Mouse (Mus musculus) forebrain, embryonic 11.5 days (tissue): ENCODE measurements around the gene Pgpep1l. TPM values are rescaled to one million over a fixed set of nuclear protein-coding genes. Genes with fewer than 3 reads are reported as not detected.
"Not testable (repeated sequence)": the region's sequence is repeated elsewhere in the genome, so short reads cannot be mapped to it uniquely, and the experiment has no call there.

ENCODE experiments used
- ATAC-seq: fragments of 200-750 bp; cut with Nextera tagmentation; replicated peaks from 2 replicates; pipeline ENCODE4 v1.8.0; 2017; ENCODE audit warnings: moderate TSS enrichment; ENCODE audit not compliant: low FRiP score
- DNase-seq: peaks from one replicate; pipeline ENCODE4 v3.0.0-alpha.2; 2017; ENCODE audit warnings: low spot score
- H3K27ac ChIP-seq: fragments of 300-500 bp; sonication (generic); 2 replicates; pipeline ENCODE4 v1.5.1; 2014; ENCODE audit warnings: low read depth, low read length
- H3K27me3 ChIP-seq: fragments of 300-500 bp; sonication (generic); 2 replicates; pipeline ENCODE4 v1.6.1; 2014; ENCODE audit warnings: mild to moderate bottlenecking, low read length, mixed read lengths; ENCODE audit not compliant: control insufficient read depth, insufficient read depth
- H3K36me3 ChIP-seq: fragments of 300-500 bp; sonication (generic); 2 replicates; pipeline ENCODE4 v1.6.1; 2014; ENCODE audit warnings: mild to moderate bottlenecking, low read length, moderate library complexity, mixed read lengths; ENCODE audit not compliant: control insufficient read depth, insufficient read depth
- H3K4me1 ChIP-seq: fragments of 300-500 bp; sonication (generic); replicated peaks from 2 replicates; pipeline ENCODE4 v1.6.1; 2014; ENCODE audit warnings: low read length, mixed read lengths; ENCODE audit not compliant: control insufficient read depth, insufficient read depth
- H3K4me2 ChIP-seq: fragments of 300-500 bp; sonication (generic); 2 replicates; pipeline ENCODE4 v1.6.1; 2014; ENCODE audit warnings: low read depth, mild to moderate bottlenecking, low read length, moderate library complexity, mixed read lengths; ENCODE audit not compliant: severe bottlenecking
- H3K4me3 ChIP-seq: fragments of 300-500 bp; sonication (generic); 2 replicates; pipeline ENCODE4 v1.5.1; 2014; ENCODE audit warnings: low read depth, low read length
- H3K9ac ChIP-seq: fragments of 300-500 bp; sonication (generic); 2 replicates; pipeline ENCODE4 v1.6.1; 2014; ENCODE audit warnings: low read length
- H3K9me3 ChIP-seq: fragments of 300-500 bp; sonication (generic); 2 replicates; pipeline ENCODE4 v1.6.1; 2016; ENCODE audit warnings: low read length, mixed read lengths; ENCODE audit not compliant: control insufficient read depth
- WGBS: fragments of 180-500 bp; shearing (Covaris S2); extraction: QIAGEN DNeasy Blood & Tissue Kit; methylation state at CpG from one replicate; pipeline ENCODE4 v1.1.7; 2014; 5-methylcytosine and 5-hydroxymethylcytosine counted together
- polyA plus RNA-seq: library from polyadenylated mRNA; unstranded; fragments of >200 nt; fragmentation: Nextera tagmentation; extraction: Ambion mirVana; gene quantifications from 2 replicates; pipeline ENCODE4 v1.2.1, GENCODE M21; 2014

Pgpep1l gene
- polyA plus RNA-seq, 1 experiment from 2014 or later = not detected

DNA sequence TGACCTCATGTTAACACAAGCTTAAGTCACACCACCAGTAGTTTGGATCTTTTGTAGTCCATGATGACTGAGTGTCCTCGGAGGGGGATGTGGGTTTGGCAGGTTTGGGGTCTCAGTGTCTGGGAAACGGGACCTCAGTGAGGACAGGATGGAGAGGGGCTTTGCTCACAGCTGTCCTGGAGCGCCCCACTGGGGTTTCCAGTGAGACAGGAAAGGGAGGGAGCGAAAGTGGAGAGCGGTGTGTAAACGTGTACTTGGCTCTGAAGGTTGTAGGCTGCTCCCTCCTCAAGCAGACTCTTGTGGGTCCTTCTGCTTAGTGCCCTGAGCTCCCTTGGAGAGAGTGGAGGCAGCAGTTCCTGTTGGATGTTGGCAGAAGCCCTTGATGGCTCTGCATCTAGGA is 14.9 kb upstream of the Pgpep1l start:
- DNase-seq (no peak), ATAC-seq (no peak)
- no peak overlapping the region for H3K27ac ChIP-seq
- H3K27me3 ChIP-seq = peaks cover 7% of the 10 kb centered on the region
- H3K9ac ChIP-seq = no peak overlapping the region
- H3K4me1 ChIP-seq = 0 out of 2 replicates have a peak, but pooled peaks cover 3% of the 10 kb centered on the region
- no peak overlapping the region for H3K4me2 ChIP-seq
- WGBS = 80% methylated on average over 6 of the region's 6 CpGs
- no peaks in the 10 kb centered on the region for H3K9me3 ChIP-seq
- H3K4me3 ChIP-seq = no peak overlapping the region
- no peaks in the 10 kb centered on the region for H3K36me3 ChIP-seq

DNA sequence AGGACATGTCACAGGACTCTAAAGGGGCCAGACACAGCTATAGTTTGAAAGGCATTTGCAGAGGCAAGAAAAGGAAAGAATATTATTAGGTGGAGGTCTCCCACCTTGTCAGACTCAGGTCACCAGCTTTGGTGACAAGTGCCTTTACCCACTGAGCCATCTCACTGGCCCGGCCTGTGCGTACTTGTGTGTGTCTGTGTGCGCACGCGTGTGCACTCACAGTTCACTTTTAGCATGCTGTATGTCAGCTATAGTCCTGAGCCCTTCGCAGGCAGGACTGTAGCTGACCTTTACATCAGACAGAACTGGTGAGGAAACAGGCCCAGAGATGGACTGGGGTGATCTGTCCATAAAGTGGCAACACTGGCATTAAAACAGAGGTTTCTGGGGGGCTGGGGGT is 14.4 kb upstream of the Pgpep1l start:
- no peak for ATAC-seq
- no peaks in the 10 kb centered on the region for H3K9me3 ChIP-seq
- no peaks in the 10 kb centered on the region for H3K36me3 ChIP-seq
- H3K27me3 ChIP-seq = peaks cover 7% of the 10 kb centered on the region
- 95% methylated on average over 6 of the region's 6 CpGs for WGBS
- H3K27ac ChIP-seq = no peak overlapping the region
- 0 out of 2 replicates have a peak, but pooled peaks cover 3% of the 10 kb centered on the region for H3K4me1 ChIP-seq
- H3K9ac ChIP-seq = no peak overlapping the region
- H3K4me3 ChIP-seq = no peak overlapping the region
- no peak for DNase-seq
- no peak overlapping the region for H3K4me2 ChIP-seq

DNA sequence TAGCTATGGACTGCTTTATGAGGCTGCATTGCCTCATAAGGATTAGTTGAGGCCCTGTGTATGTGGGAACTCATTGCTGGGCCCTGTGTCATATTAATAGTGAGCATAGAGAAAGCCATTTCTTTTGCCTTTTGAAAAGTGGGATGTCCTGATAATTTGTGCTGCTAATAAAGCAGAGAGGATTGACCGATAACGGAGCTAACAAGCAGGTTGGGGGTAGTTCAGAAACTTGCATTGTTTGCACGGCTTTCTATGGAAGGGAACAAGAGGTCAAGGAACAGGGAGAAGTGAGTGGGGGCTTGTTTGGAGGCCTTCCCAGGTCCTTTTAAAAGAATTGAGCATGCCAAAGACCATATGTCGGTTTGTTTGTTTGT is 13.9 kb upstream of the Pgpep1l start:
- no peak overlapping the region for H3K9ac ChIP-seq
- H3K4me3 ChIP-seq = no peak overlapping the region
- 0 out of 2 replicates have a peak, but pooled peaks cover 3% of the 10 kb centered on the region for H3K4me1 ChIP-seq
- no peak for ATAC-seq
- no peak overlapping the region for H3K27ac ChIP-seq
- no peaks in the 10 kb centered on the region for H3K9me3 ChIP-seq
- no peak for DNase-seq
- peaks cover 7% of the 10 kb centered on the region for H3K27me3 ChIP-seq
- no peaks in the 10 kb centered on the region for H3K36me3 ChIP-seq
- H3K4me2 ChIP-seq = no peak overlapping the region
- WGBS = 42% methylated on average over 4 of the region's 4 CpGs

DNA sequence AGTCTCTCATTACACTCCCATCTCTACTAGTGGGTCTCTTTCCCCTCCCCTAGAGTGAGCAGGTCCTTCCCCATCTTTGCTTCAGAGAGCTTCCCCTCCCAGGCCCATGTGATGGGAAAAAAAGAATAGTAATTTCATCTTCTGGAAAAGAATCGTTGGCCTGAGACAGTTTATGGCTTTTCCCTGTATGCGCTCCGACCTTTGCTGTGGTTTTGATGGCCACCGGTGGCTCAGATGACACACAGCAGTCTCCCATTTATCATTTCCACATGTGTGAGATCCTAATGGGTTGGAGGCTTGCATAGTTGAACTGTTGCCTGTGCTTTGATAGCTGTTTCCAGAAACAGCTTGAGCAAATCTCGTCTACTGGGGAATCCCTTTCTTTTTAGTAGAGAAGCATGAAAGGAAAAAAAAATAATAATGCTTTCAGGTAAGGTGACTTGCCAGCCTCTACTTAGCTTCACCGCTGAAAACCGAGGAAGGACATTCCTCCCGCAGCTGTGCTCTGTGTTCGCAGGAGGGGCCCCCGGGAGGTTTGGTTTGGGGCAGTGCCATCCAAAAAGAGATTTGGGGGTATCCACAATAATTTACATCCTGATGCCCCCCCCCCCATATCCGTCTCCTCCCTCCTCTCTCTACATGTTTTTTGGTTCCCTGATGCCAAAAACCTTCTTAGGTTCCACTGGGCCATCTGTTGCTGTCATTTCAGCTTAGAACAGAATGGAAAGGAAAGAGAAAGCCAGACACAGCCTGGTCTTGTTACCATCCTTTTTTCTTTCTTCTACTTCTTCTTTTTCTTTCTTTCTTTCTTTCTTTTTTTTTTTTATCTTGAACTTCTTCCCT is 13.2 kb upstream of the Pgpep1l start:
- ATAC-seq (no peak), DNase-seq (no peak)
- no peak overlapping the region for H3K4me3 ChIP-seq
- H3K9me3 ChIP-seq = no peaks in the 10 kb centered on the region
- no peak overlapping the region for H3K27ac ChIP-seq
- H3K4me1 ChIP-seq = 0 out of 2 replicates have a peak, but pooled peaks cover 3% of the 10 kb centered on the region
- H3K27me3 ChIP-seq = peaks cover 7% of the 10 kb centered on the region
- WGBS = 36% methylated on average over 11 of the region's 11 CpGs
- no peak overlapping the region for H3K9ac ChIP-seq
- H3K4me2 ChIP-seq = no peak overlapping the region
- no peaks in the 10 kb centered on the region for H3K36me3 ChIP-seq

DNA sequence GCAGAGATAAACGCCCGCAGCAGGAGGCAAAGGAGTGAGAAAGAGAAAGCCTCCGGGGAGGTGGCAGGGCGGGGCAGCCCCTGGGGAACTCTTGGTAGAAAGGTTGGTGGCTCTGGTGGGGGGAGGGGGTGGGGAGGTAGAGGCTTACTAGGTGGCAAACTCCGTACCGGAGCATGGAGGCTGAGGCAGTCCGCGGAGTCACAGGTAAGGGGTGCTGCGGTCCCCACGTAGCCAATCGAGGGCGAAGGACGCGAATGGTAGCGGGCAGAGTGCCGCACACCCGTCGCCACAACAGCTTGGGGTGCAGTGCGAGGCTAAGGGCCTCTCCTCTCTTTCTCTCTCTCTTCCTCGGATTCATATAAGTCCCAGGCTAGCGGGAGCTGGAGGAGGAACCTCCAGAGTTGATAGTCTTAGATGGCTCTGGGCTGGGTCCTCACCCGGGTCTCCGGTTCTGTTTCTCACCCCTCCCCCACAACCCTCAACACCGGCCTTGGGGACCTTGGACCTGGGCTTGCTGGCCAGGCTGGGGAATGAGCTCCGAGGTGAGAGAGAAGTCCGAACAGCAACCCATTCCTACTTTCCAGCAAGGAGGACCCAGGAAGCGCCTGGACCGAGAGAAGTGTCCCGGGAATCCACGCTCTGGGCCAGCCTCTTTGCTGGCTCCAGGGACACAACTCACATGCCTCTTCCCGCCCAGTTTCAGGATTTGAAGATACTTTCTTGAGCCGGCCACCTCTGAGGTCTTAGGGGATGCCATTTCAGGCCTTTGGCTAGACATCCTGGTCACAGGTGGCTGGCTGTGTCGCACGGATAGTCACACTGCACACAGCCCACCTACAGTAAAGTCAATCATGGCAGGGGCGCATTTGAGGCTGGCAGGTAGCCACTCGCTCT is 12.1 kb upstream of the Pgpep1l start:
- H3K4me1 ChIP-seq = 0 out of 2 replicates have a peak, but pooled peaks cover 3% of the 10 kb centered on the region
- peaks cover 7% of the 10 kb centered on the region for H3K27me3 ChIP-seq
- H3K9ac ChIP-seq = peak overlapping the region; percentile 43; the same call in 1 of the 2 replicates
- H3K4me2 ChIP-seq = peak overlapping the region; percentile 56
- no peaks in the 10 kb centered on the region for H3K9me3 ChIP-seq
- DNase-seq = peak; percentile 52
- ATAC-seq = no peak
- H3K36me3 ChIP-seq = no peaks in the 10 kb centered on the region
- peak overlapping the region; percentile 15 for H3K4me3 ChIP-seq
- no peak overlapping the region for H3K27ac ChIP-seq
- 3% methylated on average over 33 of the region's 36 CpGs for WGBS

DNA sequence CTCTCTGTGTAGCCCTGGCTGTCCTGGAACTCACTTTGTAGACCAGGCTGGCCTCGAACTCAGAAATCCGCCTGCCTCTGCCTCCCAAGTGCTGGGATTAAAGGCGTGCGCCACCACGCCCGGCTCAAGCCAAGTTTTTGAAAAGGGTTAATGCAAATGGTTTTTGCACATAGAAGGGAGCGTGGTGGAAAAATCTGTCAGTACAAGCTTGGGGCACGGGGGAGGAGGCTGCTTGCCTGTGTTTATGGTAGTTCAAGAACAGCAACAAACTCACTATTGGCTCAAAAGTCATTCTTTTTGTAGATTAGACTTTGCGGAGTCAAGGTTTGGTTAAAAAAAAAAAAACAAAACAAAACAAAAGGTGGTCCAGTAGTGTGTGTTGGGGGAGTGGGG is 11.4 kb upstream of the Pgpep1l start:
- H3K9ac ChIP-seq, H3K9me3 ChIP-seq, ATAC-seq, H3K27me3 ChIP-seq, H3K27ac ChIP-seq, H3K36me3 ChIP-seq, H3K4me1 ChIP-seq, DNase-seq: not testable (repeated sequence)
- WGBS = 51% methylated on average over 9 of the region's 9 CpGs
- peak overlapping the region; percentile 56 for H3K4me2 ChIP-seq
- H3K4me3 ChIP-seq = peak overlapping the region; percentile 15

DNA sequence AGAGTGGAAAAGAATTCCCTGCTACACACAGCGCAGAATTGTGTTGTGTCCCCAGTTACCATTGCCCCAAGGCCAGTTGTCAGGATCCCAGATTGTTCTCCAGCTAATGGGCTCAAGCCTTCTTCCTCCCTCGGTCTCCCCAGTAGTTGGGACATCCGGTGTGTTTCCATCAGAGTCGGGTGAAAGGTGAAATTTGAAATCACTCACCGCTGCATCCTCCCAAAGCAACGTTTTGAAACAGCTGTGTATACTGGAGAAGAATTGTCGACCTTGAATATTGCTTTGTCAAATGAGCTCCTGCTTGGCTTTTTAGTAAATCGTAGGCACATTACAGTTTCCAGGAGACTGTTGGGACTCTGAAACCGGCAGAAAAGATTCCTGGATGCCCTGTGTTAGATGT is 10.9 kb upstream of the Pgpep1l start:
- no peak for ATAC-seq
- Histone ChIP-seq H3K4me3 (no peak overlapping the region), H3K27me3 (peaks cover 7% of the 10 kb centered on the region), H3K9ac (no peak overlapping the region), H3K9me3 (no peaks in the 10 kb centered on the region), H3K36me3 (no peaks in the 10 kb centered on the region), H3K4me1 (0 out of 2 replicates have a peak, but pooled peaks cover 3% of the 10 kb centered on the region), H3K4me2 (no peak overlapping the region), H3K27ac (no peak overlapping the region)
- DNase-seq = no peak
- WGBS = 79% methylated on average over 9 of the region's 9 CpGs

DNA sequence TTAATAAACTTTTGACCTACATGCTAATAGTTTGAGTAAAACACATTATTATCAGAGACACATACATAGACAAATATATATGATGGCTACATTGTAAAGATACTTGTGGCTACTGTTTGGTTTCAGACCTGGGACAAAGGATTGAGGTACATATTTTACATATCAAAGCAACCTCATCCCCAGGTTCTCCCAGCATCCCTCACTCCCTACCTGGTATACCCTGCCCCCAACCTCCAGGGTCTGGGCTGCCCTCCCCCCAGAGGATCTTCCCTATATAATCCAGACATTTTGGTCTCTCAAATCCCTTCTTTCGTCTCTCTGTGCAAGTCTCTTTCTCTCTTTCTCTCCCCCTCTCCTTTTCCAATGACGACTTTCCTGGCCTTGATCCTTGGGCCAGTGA is 10.2 kb upstream of the Pgpep1l start:
- ATAC-seq (no peak), DNase-seq (no peak)
- Histone ChIP-seq H3K9me3 (no peaks in the 10 kb centered on the region), H3K9ac (no peak overlapping the region), H3K36me3 (no peaks in the 10 kb centered on the region), H3K27me3 (peaks cover 7% of the 10 kb centered on the region), H3K27ac (no peak overlapping the region), H3K4me1 (0 out of 2 replicates have a peak, but pooled peaks cover 3% of the 10 kb centered on the region), H3K4me3 (no peak overlapping the region), H3K4me2 (no peak overlapping the region)
- WGBS = 59% methylated on average over 2 of the region's 2 CpGs
